Mouse (Mus musculus) ES-E14 (cell line): ENCODE data around the gene Unc5cl. TPM values are rescaled to one million over a fixed set of nuclear protein-coding genes. Genes with fewer than 3 reads are reported as not detected.

Experiments used
- DNase-seq: peaks from one replicate; pipeline ENCODE4 v3.0.0-alpha.2; 2013; ENCODE audit warnings: low read depth, low spot score
- H3K27ac ChIP-seq: 2 replicates; pipeline ENCODE4 v1.5.1; 2012; ENCODE audit warnings: low read depth, mild to moderate bottlenecking, low read length, moderate library complexity, mixed read lengths; ENCODE audit not compliant: poor library complexity, insufficient read depth, severe bottlenecking
- H3K36me3 ChIP-seq: 2 replicates; pipeline ENCODE4 v1.6.1; 2012; ENCODE audit warnings: mild to moderate bottlenecking, low read length, moderate library complexity, mixed read lengths; ENCODE audit not compliant: control insufficient read depth, poor library complexity, insufficient read depth, severe bottlenecking
- H3K4me1 ChIP-seq, 2 experiments: fragments of 150-350 bp in 1 of 2; sonication (generic) in 1 of 2; 2 replicates each; pipeline ENCODE4 v1.6.1; 2012; ENCODE audit warnings: low read length in 2 of 2, mild to moderate bottlenecking in 1 of 2, mixed read lengths in 1 of 2; ENCODE audit not compliant: control insufficient read depth in 2 of 2, insufficient read depth in 2 of 2, poor library complexity in 1 of 2
- H3K4me3 ChIP-seq, 2 experiments: fragments of 150-350 bp in 1 of 2; sonication (generic) in 1 of 2; 2 replicates each; pipeline ENCODE4 v1.5.1; 2012; ENCODE audit warnings: low read length in 2 of 2, low read depth in 1 of 2, mild to moderate bottlenecking in 1 of 2, mixed read lengths in 1 of 2; ENCODE audit not compliant: insufficient read depth in 1 of 2, poor library complexity in 1 of 2, severe bottlenecking in 1 of 2
- H3K9ac ChIP-seq: 2 replicates; pipeline ENCODE4 v1.6.1; 2012; ENCODE audit warnings: low read depth, mild to moderate bottlenecking, low read length, mixed read lengths; ENCODE audit not compliant: poor library complexity, insufficient read depth, severe bottlenecking
- H3K9me3 ChIP-seq: fragments of 150-350 bp; sonication (generic); 2 replicates; pipeline ENCODE4 v1.6.1; 2012; ENCODE audit warnings: low read depth, mild to moderate bottlenecking, low read length; ENCODE audit not compliant: control insufficient read depth, insufficient read depth
- CHD2 ChIP-seq: IDR thresholded peaks from 2 replicates; pipeline ENCODE4 v1.6.1; 2014; ENCODE audit warnings: mild to moderate bottlenecking, low read depth, low read length, inconsistent platforms
- HCFC1 ChIP-seq: IDR thresholded peaks from 2 replicates; pipeline ENCODE4 v1.6.1; 2012; ENCODE audit warnings: low read length, inconsistent platforms, borderline replicate concordance; ENCODE audit not compliant: insufficient read depth
- MAFK ChIP-seq: IDR thresholded peaks from 2 replicates; pipeline ENCODE4 v1.6.1; 2014; ENCODE audit warnings: mild to moderate bottlenecking, low read depth, low read length, inconsistent platforms; ENCODE audit not compliant: insufficient read depth
- ZC3H11A ChIP-seq: IDR thresholded peaks from 2 replicates; pipeline ENCODE4 v1.6.1; 2012; ENCODE audit warnings: low read depth, mild to moderate bottlenecking, inconsistent platforms, low read length, borderline replicate concordance
- ZNF384 ChIP-seq: IDR thresholded peaks from 2 replicates; pipeline ENCODE4 v1.6.1; 2012; ENCODE audit warnings: low read depth, low read length, inconsistent platforms
- in situ Hi-C, 2 experiments: fragments of 600-800 bp; cut with MboI; formaldehyde crosslinking; loops; one replicate each; pipeline ENCODE4 v1.15.1; 2025; ENCODE audit warnings: low sequenced_read_pairs in 2 of 2, inconsistent platforms in 1 of 2; ENCODE audit not compliant: unreplicated experiment in 2 of 2
- total RNA-seq: library from RNA; depleted of rRNA; stranded (reverse); fragments of 300-350 nt; gene quantifications from 2 replicates; pipeline ENCODE4 v1.2.3, GENCODE M21; 2012

Gene Unc5cl
- total RNA-seq, 1 experiment, result 1.2 TPM

DNA sequence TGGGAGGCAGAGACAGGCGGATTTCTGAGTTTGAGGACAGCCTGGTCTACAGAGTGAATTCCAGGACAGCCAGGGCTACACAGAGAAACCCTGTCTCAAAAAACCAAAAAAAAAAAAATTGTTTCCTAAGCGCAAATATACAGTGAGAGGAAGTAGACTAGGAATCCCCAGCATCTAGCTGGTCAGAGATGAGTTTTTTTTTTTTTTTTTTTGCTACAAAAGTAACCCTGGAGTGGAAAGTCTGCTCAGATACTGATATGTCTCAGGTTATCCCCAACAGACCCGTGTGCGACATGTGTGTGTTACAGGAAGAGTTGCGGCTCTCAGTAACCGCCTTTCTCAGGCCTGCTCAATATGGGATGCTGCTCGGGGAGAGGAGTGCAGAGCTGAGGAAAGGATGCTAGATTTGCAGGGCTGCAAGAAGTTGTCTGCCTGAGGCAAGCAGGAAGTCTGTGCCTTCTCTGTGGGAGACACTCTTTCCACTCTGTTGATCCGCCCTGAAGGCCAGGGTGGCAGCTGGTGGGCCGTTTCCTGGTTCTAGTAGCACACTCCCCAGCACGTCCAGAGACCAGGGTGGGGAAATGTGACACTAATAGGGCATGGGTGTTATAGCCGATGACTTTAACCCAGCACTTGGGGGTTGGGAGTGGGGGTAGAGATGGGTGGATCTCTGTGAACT is 26.7 kb upstream of the Unc5cl start:
- H3K9ac ChIP-seq, result no peak overlapping the region
- TF ChIP-seq HCFC1, result no peak
- TF ChIP-seq MAFK, result no peak
- no peak for TF ChIP-seq ZC3H11A
- TF ChIP-seq ZNF384, result peak; percentile 69; the same call in 1 of the 2 replicates
- no peaks in the 10 kb centered on the region for H3K36me3 ChIP-seq
- peak overlapping the region; percentile 53; the same call in 1 of the 2 replicates for H3K27ac ChIP-seq
- DNase-seq, result no peak
- no peaks in the 10 kb centered on the region for H3K9me3 ChIP-seq
- in situ Hi-C loops, result no loop called here
- H3K4me3 ChIP-seq, result no peak overlapping the region
- peaks cover 9 to 48% of the 10 kb centered on the region in 2 experiments for H3K4me1 ChIP-seq

DNA sequence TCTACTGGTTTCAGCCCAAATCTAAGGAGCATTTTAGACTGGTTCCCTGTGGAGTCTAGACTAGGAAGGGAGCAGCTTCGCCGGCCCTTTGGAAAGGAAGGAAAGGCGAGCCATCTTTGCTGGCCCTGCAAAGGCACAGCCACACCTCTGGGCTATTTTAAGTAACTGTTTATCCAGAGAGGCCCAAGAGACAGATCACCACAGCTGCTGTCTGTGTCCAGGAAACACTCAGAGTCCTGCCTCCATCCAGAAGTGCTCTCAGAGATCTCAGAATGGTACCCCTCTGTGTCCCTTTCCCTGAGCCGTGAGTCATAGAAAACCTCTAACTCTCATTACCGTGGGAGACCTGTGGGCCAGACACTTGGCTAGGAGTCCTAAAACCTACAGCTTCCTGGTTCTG is 24.3 kb upstream of the Unc5cl start:
- H3K4me3 ChIP-seq, result 0 out of 4 replicates have a peak overlapping the region, but pooled peaks have one; percentile 10
- no peak overlapping the region; the same call in 1 of the 2 replicates for H3K9ac ChIP-seq
- in situ Hi-C loops, result no loop called here
- no peaks in the 10 kb centered on the region for H3K36me3 ChIP-seq
- H3K27ac ChIP-seq, result no peak overlapping the region; the same call in 1 of the 2 replicates
- no peaks in the 10 kb centered on the region for H3K9me3 ChIP-seq
- peaks cover 9 to 50% of the 10 kb centered on the region in 2 experiments for H3K4me1 ChIP-seq
- DNase-seq, result no peak
- no peak for TF ChIP-seq MAFK
- TF ChIP-seq ZC3H11A, result no peak
- no peak for TF ChIP-seq CHD2
- TF ChIP-seq HCFC1, result no peak
- TF ChIP-seq ZNF384, result no peak

DNA sequence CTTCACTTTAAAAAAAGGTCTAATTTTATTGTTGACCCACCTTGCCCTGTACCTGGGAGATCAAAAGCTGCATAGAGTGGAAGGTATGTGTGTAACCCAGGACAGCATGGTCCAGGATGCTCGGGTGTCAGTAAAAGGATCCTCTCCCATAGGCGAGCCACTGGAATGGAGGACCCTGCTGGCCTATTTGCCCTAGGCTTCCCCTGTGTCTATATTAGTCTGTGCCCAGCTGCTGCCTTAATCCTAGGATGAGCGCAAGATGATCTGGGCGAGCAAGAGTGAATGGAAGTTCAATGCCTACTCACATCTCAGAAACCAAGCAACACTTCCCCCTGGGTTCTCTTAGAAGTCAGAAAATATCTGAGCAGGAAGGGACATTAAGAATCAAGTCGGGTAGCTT is 23.6 kb upstream of the Unc5cl start:
- in situ Hi-C loops, result no loop called here
- no peak overlapping the region; the same call in 1 of the 2 replicates for H3K27ac ChIP-seq
- peaks cover 11 to 50% of the 10 kb centered on the region in 2 experiments for H3K4me1 ChIP-seq

DNA sequence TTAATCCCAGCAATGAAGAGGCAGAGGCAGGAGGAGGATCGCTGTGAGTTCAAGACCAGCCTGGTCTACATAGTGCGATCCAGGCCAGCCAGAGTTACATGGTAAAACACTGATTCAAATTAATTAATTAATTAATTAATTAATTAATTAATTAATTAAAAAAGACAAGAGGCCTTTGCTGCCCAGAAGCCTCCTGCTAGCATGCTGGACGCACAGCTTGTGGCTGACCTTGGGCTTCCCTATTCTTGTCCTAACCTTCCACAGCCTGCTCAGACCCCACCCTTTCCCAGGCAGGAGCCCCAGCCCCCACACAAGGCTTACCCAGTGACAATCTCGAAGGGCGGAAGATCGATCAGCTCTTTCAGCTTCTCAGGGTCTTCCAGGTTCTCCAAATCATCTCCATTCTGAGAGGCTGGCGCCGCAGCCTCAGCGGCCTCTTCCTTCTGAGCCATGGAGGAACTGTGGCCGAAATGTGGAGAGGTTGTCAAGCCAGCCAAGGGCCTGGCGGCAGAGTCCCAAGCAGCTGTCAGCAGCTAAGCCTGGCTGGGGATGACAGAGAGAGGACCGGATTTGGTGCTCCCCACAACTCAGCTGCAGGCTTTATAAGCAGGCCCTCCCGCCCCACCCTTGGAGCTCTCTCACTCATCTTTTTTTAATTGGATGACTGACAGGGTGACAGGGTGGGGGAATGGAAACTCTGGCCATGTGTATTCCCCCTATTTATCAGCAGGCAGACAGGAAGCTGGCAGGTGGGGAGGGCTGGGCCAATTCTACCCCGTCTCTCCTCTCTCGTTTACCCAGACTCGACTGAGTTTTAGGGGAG is 22.3 kb upstream of the Unc5cl start, which contains the start of gene Apobec2:
TSS of gene Apobec2 (minus strand) at position 773 of the 823 bp plus-strand sequence.
- no peaks in the 10 kb centered on the region for H3K9me3 ChIP-seq
- H3K27ac ChIP-seq, result peak within 1 kb of the TSS; percentile 19; the same call in 1 of the 2 replicates
- H3K4me1 ChIP-seq, result peaks cover 16 to 50% of the 10 kb centered on the region in 2 experiments
- no peak for DNase-seq
- TF ChIP-seq ZNF384 (no peak), HCFC1 (no peak), ZC3H11A (no peak), MAFK (no peak), CHD2 (no peak)
- H3K9ac ChIP-seq, result peak within 1 kb of the TSS; percentile 40; the same call in 1 of the 2 replicates
- no peaks in the 10 kb centered on the region for H3K36me3 ChIP-seq
- H3K4me3 ChIP-seq, result peak within 1 kb of the TSS; percentile 21 to 60; a peak in 3 of 4 replicates
- in situ Hi-C loops, result no loop called here

More for the DNA sequence above, 23.6 kb upstream of the Unc5cl start:
- H3K36me3 ChIP-seq, result no peaks in the 10 kb centered on the region
- TF ChIP-seq HCFC1 (no peak), MAFK (no peak), CHD2 (no peak), ZNF384 (no peak), ZC3H11A (no peak)
- peak overlapping the region; percentile 11; the same call in 1 of the 2 replicates for H3K9ac ChIP-seq
- DNase-seq, result no peak
- peak overlapping the region in 1 of 2 experiments; percentile 17; a peak in 1 of 4 replicates for H3K4me3 ChIP-seq
- no peaks in the 10 kb centered on the region for H3K9me3 ChIP-seq
